Mouse (Mus musculus): ENCODE results near the gene Vrk3. TPM values are rescaled to one million over a fixed set of nuclear protein-coding genes. Genes with fewer than 3 reads are reported as not detected.

Vrk3 gene
- polyA plus RNA-seq, 1 experiment, result 33.6 TPM

DNA sequence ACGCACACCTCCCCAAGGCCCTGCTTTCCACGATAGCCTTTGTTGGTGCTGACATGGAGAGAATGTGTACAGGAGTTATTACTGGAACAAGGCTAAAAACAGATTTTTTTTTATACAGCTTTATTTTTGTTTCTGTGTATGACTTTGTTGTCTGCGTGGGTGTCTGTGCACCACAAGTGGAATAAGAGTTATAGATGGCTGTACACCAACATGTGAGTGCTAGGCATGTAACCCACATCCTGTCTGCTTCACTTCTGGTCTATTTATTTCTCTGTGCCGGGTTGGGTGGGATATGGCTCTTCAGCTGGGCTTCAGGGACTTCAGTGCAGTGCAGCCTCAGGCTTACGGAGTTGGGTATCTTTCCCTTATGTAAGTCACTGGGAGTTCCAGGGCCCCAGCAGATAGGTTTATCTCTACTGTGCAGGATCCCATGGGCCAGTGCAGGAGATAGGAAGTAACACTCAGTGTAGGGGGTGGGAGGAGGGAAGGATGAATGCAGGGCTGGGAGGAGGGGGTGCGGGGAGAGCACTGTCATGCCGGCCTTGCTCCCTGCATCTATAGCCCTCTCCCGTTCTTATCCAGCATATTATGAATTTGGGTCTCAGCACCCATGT, 24.5 kb downstream of the Vrk3 start:
- no peaks in the 10 kb centered on the region; the same call in 1 of the 2 replicates for H3K4me1 ChIP-seq (ENCODE audit: control insufficient read depth, insufficient read depth, low read length)

DNA sequence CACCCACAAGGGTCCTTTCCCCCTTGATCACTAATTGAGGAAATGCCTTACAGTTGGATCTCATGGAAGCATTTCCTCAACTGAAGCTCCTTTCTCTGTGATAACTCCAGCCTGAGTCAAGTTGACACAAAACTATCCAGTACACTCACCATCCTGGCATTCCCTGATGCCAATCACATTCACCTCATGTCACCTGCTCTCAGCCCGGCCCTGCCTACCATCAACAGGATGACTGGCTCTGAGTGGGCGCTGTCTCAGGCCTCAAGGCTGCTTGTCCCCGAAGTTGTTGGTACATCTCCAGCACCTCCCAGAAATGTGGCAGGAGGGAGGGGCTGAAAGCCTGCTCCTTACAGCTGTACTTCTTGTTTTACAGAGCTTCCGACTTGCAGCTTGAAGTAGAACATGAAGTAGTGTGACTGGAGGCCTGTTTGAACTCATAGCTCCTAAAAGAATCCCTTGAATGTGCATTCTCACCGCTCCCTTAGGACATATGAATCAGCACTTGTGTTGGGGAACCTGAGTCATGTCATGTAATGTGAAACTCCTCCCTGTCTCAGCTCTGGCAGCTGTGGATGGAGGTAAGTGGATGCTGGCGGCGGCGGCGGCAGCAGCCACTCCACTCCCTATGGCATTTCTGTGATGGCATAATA, 28.8 kb downstream of the Vrk3 start:
- H3K4me3 ChIP-seq (replicated peaks; ENCODE audit: control insufficient read depth, low read depth, low read length), result no peak overlapping the region
- TF ChIP-seq POLR2A (IDR thresholded peaks at IDR 0.05; ENCODE audit: borderline replicate concordance, control insufficient read depth, low read depth, low read length) (no peak), CTCF (IDR thresholded peaks at IDR 0.05; ENCODE audit: control insufficient read depth, insufficient read depth, low read length) (no peak)
- H3K27ac ChIP-seq (ENCODE audit: control insufficient read depth, insufficient read depth, low read depth, low read length, poor library complexity), result no peak overlapping the region
- WGBS, result 86% methylated on average over 9 of the region's 9 CpGs
- H3K4me1 ChIP-seq (ENCODE audit: control insufficient read depth, insufficient read depth, low read length), result no peaks in the 10 kb centered on the region

More for the DNA sequence above, 24.5 kb downstream of the Vrk3 start:
- no peak overlapping the region for H3K4me3 ChIP-seq (replicated peaks; ENCODE audit: control insufficient read depth, low read depth, low read length)
- H3K27ac ChIP-seq (ENCODE audit: control insufficient read depth, insufficient read depth, low read depth, low read length, poor library complexity), result no peak overlapping the region
- TF ChIP-seq CTCF (IDR thresholded peaks at IDR 0.05; ENCODE audit: control insufficient read depth, insufficient read depth, low read length), result no peak
- WGBS, result 68% methylated on average over 8 of the region's 8 CpGs

DNA sequence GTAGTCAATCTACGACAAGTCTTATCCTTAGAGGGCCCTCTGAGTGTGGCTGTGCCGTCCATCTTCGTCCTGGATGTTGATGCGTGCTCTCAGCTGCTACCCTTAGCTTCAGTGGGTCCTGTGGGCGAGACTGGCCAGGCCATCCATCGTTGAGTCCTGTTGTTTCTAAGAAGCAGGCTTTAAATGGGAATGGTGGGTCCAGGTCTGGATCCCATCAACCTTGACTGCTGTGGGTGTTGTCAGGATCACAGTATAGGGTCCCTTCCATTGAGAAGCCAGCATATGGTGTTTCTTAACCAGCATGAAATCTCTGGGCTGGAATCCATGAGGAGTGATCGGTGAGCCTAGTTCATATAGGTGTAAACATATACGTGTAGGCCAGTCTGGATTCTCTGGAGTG, 31.9 kb downstream of the Vrk3 start:
- Histone ChIP-seq H3K4me3 (replicated peaks; ENCODE audit: control insufficient read depth, low read depth, low read length) (no peak overlapping the region), H3K4me1 (ENCODE audit: control insufficient read depth, insufficient read depth, low read length) (no peaks in the 10 kb centered on the region), H3K27ac (ENCODE audit: control insufficient read depth, insufficient read depth, low read depth, low read length, poor library complexity) (no peak overlapping the region)
- 80% methylated on average over 8 of the region's 8 CpGs for WGBS
- no peak for TF ChIP-seq POLR2A (IDR thresholded peaks at IDR 0.05; ENCODE audit: borderline replicate concordance, control insufficient read depth, low read depth, low read length)
- TF ChIP-seq CTCF (IDR thresholded peaks at IDR 0.05; ENCODE audit: control insufficient read depth, insufficient read depth, low read length), result no peak

DNA sequence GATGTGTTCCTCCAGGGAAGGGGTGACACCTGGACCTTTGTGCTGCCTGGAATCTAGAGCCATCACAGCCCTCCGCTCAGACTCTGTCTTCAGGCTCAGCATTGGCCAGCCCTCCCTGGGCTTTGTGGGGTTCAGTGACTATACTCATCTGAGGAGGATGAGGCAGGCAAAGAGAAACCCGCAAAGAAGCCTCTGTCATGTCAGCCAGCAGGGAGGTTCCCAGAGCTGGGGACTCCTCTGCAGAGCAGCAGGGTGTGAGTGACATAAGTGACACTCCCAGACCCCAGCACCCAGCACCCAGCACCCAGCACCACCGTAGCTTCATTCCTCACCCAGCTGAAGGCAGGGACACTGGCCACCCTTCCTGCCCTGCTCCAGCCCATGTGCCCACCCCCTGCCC, 41.3 kb downstream of the Vrk3 start:
- 79% methylated on average over 3 of the region's 3 CpGs for WGBS
- no peaks in the 10 kb centered on the region for H3K4me1 ChIP-seq (ENCODE audit: control insufficient read depth, insufficient read depth, low read length)
- H3K4me3 ChIP-seq (replicated peaks; ENCODE audit: control insufficient read depth, low read depth, low read length), result no peak overlapping the region
- TF ChIP-seq CTCF (IDR thresholded peaks at IDR 0.05; ENCODE audit: control insufficient read depth, insufficient read depth, low read length) (no peak), POLR2A (IDR thresholded peaks at IDR 0.05; ENCODE audit: borderline replicate concordance, control insufficient read depth, low read depth, low read length) (no peak)
- no peak overlapping the region for H3K27ac ChIP-seq (ENCODE audit: control insufficient read depth, insufficient read depth, low read depth, low read length, poor library complexity)

DNA sequence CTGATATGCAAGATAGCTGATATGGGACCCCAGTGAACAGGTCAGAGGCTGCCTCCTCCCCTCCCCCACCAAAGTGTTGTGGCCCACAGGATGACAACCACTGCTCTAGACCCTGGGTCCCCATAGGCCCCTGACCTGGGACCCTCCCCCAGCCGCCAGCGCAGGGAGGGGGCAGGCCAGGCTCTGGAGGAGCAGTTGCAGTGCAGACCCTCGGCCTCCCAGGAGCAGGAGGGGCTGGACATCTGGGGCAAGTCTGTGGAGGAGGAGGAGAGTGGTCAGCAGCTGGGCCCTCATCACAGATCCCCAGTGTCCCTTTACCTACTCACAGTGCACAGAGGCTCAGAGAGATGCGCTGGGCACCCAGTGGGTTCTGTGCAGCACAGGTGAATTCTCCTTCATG, 41.9 kb downstream of the Vrk3 start:
- no peak for TF ChIP-seq CTCF (IDR thresholded peaks at IDR 0.05; ENCODE audit: control insufficient read depth, insufficient read depth, low read length)
- TF ChIP-seq POLR2A (IDR thresholded peaks at IDR 0.05; ENCODE audit: borderline replicate concordance, control insufficient read depth, low read depth, low read length), result no peak
- no peak overlapping the region for H3K4me3 ChIP-seq (replicated peaks; ENCODE audit: control insufficient read depth, low read depth, low read length)
- H3K4me1 ChIP-seq (ENCODE audit: control insufficient read depth, insufficient read depth, low read length), result no peaks in the 10 kb centered on the region
- H3K27ac ChIP-seq (ENCODE audit: control insufficient read depth, insufficient read depth, low read depth, low read length, poor library complexity), result no peak overlapping the region
- WGBS, result 73% methylated on average over 4 of the region's 4 CpGs

DNA sequence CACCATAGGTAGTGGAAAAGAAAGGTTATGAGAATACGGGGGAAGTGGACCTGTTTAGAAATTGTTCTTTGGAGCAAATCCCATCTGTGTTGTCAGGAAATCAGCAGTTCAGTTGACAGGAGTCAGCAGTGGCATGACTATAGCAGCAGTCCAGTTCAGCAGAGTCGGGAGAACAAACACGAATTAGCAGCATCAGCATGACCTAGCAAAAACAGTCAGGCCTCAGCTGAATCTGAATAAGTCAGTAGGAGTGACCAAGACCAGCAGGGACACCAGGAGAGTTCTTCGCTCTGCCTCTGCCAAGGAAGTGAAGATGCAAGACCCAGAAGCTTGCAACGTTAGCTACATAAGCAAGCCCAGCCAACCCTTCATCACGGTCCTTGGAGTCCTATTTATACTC, 44.6 kb downstream of the Vrk3 start:
- no peak for TF ChIP-seq POLR2A (IDR thresholded peaks at IDR 0.05; ENCODE audit: borderline replicate concordance, control insufficient read depth, low read depth, low read length)
- TF ChIP-seq CTCF (IDR thresholded peaks at IDR 0.05; ENCODE audit: control insufficient read depth, insufficient read depth, low read length), result no peak
- Histone ChIP-seq H3K4me1 (ENCODE audit: control insufficient read depth, insufficient read depth, low read length) (no peaks in the 10 kb centered on the region), H3K4me3 (replicated peaks; ENCODE audit: control insufficient read depth, low read depth, low read length) (no peak overlapping the region), H3K27ac (ENCODE audit: control insufficient read depth, insufficient read depth, low read depth, low read length, poor library complexity) (no peak overlapping the region)
- 71% methylated on average over 6 of the region's 6 CpGs for WGBS

DNA sequence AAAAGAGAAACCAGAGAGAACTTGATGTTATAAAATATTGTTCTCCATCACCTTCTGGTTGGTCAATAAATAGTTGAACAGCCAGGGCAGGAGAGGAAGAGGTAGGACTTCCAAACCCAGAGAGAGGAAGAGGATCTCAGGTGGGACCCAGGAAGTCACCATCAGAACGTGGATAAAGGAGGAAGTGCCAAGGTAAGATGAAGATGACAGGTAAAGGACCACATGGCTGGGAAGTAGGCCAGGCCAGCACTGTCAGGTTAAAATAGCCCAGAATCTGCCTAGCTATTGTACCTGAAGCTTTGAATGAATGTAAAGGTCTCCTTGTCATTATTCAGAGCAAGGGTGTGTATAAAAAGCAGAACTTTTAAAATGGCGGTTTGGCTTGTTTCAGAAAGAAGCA, 60.7 kb downstream of the Vrk3 start:
- no peak overlapping the region for H3K4me3 ChIP-seq (replicated peaks; ENCODE audit: control insufficient read depth, low read depth, low read length)
- 44% methylated on average over 2 of the region's 2 CpGs for WGBS
- H3K27ac ChIP-seq (ENCODE audit: control insufficient read depth, insufficient read depth, low read depth, low read length, poor library complexity), result no peak overlapping the region
- TF ChIP-seq CTCF (IDR thresholded peaks at IDR 0.05; ENCODE audit: control insufficient read depth, insufficient read depth, low read length) (no peak), POLR2A (IDR thresholded peaks at IDR 0.05; ENCODE audit: borderline replicate concordance, control insufficient read depth, low read depth, low read length) (no peak)
- no peaks in the 10 kb centered on the region for H3K4me1 ChIP-seq (ENCODE audit: control insufficient read depth, insufficient read depth, low read length)

DNA sequence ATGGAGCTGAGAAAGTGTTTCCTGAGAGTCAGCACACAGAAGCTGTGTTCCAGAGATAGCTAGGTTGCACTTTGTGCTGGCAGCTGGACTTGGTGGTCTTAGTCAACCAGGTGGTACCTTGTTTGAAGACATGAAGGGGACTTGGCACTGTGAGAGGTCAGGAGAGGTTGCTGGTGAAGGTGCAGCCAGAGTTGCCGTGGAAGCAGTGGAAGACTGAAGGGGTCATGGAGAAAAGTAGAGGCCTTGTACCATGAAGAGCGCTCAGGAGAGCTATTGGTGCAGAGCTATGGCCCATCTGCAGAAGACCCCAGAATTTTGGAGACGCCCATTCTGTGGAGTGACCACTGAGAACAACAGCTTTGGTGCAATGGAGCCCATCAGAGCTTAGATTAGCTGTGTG, 61.3 kb downstream of the Vrk3 start:
- WGBS, result 83% methylated on average over 3 of the region's 3 CpGs
- Histone ChIP-seq H3K4me1 (ENCODE audit: control insufficient read depth, insufficient read depth, low read length) (no peaks in the 10 kb centered on the region), H3K27ac (ENCODE audit: control insufficient read depth, insufficient read depth, low read depth, low read length, poor library complexity) (no peak overlapping the region), H3K4me3 (replicated peaks; ENCODE audit: control insufficient read depth, low read depth, low read length) (no peak overlapping the region)
- TF ChIP-seq POLR2A (IDR thresholded peaks at IDR 0.05; ENCODE audit: borderline replicate concordance, control insufficient read depth, low read depth, low read length) (no peak), CTCF (IDR thresholded peaks at IDR 0.05; ENCODE audit: control insufficient read depth, insufficient read depth, low read length) (no peak)
